Mouse (Mus musculus) embryonic stem cell, embryonic (primary cell): Measurements from ENCODE around the gene Xrcc4.

Experiments
- CTCF ChIA-PET, 4 experiments: fragments of 300-600 bp in 2 of 4; fragments of 350-600 bp in 2 of 4; sonication (Branson Sonifier 250); formaldehyde crosslinking; loops; one replicate each; lab custom pipeline; 2022; ENCODE audit warnings: inconsistent platforms in 2 of 4; lab: Charles Lee
- POLR2A ChIA-PET, 4 experiments: fragments of 300-600 bp in 2 of 4; fragments of 350-600 bp in 2 of 4; sonication (Branson Sonifier 250); formaldehyde crosslinking; loops; one replicate each; lab custom pipeline; 2022; ENCODE audit warnings: antibody characterized with exemption in 4 of 4, inconsistent platforms in 1 of 4; lab: Charles Lee

Xrcc4 gene

DNA sequence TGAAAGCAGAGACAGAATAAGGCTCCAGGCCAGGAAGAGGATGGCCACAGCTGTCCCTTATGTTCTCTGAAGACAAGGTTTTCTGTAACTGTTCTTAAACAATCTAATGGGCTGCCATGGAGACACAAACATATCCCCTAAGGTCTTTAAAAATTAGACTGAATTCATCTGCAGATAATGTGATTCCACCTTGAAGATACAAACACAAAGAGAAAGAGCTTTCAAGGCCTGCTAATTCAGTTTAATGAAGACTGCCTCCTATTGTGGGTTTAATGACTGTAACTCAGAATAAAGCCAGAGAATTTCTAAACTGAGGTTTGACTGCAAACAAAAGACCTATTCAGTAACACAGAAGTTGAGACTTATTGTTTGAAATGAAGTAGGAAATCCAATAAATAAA, 91.9 kb downstream of the Xrcc4 start:
- ChIA-PET CTCF (no interaction called here), POLR2A (interaction anchor here in 2 of 4 experiments (0.7 kb wide), 2 partner anchors 171 to 337 kb away, joined by 3 read pairs; no protein-coding TSS in a partner anchor)

DNA sequence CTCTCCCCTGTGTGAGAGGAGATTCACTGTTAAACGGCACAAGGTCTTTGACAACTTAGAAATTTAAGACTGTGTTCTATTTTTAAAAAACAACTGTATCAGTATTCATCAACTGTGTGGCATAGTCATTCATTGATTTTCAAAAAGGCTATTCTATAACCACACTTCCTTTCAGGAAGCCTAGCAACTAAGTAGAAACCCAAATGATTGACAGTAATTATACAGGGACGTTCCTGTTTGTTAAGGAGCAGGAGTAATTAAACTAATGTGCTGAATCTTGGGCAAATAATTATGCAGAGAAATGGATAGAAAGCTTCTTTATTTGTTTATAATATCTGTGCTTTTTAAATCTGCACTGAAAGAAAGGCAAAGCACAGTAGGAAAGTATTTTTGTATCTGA, 103.3 kb downstream of the Xrcc4 start:
- POLR2A ChIA-PET: no interaction called here
- CTCF ChIA-PET: no interaction called here

DNA sequence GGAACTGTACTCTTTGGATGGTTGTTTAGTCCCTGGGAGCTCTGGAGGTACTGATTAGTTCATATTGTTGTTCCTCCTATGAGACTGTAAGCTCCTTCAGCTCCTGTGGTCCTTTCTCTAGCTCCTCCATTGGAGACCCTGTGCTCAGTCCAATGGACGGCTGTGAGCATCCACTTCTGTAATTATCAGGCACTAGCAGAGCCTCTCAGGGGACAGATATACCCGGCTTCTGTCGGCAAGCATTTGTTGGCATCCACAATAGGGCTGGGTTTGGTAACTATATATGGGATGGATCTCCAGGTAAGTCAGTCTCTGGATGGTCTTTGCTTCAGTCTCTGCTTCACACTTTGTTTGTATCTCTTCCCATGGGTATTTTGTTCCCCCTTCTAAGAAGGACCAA, 118.5 kb downstream of the Xrcc4 start:
- POLR2A ChIA-PET: no interaction called here
- CTCF ChIA-PET: no interaction called here

DNA sequence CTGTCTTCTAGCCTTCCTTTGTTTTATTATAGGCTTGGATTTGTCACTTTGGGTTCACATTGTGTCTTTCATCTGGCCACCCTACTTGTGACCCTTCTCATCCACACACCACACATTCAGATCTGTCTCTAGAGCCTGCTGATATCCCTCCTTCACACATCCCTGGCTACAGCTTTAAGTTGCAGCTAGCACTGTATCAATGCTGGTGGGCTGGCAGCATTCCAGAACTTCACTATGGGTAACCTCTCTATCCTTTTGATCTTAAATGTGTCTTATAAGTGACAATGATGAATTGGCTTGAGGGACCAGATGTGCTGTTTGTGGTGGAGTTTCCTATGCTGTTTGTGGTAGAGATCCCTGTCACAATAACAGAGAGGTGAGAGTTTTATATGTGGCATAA, 120.7 kb downstream of the Xrcc4 start:
- POLR2A ChIA-PET: no interaction called here
- CTCF ChIA-PET: no interaction called here

DNA sequence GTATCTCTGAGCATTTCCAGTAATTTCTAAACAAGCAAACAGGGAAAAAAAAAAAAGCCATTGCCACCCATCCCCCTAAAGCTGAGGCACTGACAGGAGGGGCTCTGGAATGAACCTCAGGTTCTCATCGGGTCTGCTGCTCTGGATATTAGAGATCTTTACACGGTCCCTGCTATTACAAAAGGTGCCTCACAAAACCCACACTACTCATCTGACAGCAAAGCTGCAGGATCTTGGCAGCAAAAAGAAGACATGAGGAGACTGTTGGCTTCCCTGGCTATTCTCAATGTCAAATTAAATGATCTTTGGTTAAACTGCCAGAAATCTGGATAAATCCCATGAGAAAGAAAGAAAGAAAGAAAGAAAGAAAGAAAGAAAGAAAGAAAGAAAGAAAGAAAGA, 145.1 kb downstream of the Xrcc4 start:
- ChIA-PET CTCF (no interaction called here), POLR2A (interaction anchor here in 1 of 4 experiments (0.7 kb wide), 1 partner anchor 89 kb away, joined by 3 read pairs; no protein-coding TSS in a partner anchor)

DNA sequence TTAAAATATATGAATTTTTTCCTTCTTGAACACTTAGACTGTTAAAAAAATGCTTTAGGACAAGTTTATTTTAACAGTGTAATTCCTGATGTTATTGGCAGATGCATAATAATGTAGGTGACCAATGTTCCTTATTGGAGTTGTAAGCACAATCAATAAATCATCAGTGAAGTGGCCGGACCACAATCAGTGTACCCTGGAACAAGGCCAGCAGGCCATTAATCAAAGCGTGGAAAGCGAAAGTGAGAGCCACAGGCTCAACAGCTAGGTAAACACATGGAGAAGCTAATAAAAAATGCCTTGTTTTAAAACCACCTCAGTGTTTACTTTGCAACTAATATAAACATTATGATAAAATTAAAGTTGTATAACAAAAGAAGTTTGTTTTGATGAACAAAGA, 159.9 kb downstream of the Xrcc4 start:
- POLR2A ChIA-PET: no interaction called here
- CTCF ChIA-PET: no interaction called here

DNA sequence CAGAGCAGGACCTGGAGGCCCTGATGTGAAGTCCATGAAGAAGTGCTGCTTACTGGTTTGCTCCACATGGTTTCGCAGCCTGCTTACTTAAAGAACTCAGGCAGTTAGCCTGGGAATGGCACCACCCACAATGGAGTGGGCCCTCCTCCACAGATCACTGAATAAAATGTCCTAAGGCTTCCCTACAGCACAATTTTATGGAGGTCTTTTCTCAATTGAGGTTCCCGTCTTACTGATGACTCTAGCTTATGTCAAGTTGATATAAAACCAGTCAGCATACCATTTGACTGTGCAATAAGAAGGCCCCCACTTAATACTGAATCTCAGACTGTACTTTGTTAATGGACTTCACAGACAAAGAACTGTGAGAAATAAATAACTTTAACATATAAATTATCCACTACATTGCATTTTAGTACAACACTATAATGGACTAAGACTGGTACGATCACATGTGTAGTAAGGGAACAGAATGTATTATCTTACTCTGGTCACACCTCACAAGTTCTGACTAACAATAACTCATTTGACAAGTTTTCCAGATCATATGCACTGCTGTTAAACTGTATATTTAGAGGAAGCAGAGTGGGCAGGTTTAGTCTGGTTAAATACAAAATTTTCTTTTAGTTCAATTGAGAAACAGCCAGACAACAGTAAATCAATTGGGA, 170.5 kb downstream of the Xrcc4 start:
- ChIA-PET POLR2A (no interaction called here), CTCF (no interaction called here)

DNA sequence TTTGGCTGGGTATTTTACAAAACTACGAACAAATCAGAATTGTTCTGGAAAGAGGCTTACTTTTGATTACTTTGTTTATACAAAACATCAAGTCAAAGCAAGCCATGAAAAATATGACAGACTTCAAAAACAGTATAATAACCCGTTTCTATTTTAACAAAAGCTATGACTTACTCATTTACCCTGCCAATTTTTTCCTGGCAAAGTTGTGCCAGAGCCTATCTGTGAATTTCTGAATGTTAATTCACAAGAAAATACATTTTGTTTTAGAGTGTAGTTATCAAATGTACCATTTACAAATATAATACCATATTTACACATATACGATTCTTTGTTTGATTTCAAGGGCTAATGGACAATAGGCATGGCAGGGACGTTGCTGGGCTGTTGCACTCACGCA, 175.1 kb downstream of the Xrcc4 start:
- POLR2A ChIA-PET: interaction anchor here in 1 of 4 experiments (0.6 kb wide), 1 partner anchor 80 kb away, joined by 6 read pairs; no protein-coding TSS in a partner anchor

DNA sequence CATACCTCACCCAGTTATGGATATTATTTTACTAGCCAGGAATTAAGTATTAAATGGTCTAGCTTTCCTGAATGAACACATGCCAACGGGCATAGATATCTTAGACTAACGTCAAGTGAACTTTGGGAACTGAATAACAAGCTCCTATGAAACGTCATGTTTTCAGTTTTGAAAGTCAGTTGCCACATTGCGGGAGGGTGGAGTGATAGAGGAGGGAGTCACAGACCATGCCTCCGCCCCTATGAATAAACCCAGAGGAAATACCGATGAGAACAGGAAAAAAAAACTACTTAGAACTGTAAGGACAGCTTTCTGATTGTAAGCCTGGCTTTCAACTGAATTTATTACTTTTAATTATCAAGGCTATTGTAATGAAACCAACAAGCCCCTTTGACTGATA, 175.5 kb downstream of the Xrcc4 start:
- ChIA-PET POLR2A (interaction anchor here in 1 of 4 experiments (0.6 kb wide), 1 partner anchor 80 kb away, joined by 6 read pairs; no protein-coding TSS in a partner anchor), CTCF (no interaction called here)

More for the DNA sequence above, 175.1 kb downstream of the Xrcc4 start:
- CTCF ChIA-PET: no interaction called here

DNA sequence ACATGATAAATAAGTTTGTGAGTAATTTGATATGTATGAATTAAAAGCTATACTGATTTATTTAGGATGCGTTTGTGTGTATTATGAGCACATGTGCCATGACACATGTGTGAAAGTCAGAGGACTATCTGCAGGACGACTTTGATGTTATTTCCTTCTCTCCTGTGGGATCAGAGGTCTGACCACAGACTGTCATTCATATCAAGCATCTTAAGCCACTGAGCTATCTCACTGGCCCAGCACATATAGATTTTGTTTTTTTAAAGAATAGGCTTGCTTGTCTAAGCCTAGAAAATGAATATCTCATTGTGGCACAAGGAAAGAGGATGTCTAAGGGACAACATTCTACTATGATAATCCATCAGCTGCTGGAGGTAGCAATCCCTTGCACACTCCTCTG, 183.3 kb downstream of the Xrcc4 start:
- ChIA-PET POLR2A (interaction anchor here in 1 of 4 experiments (1.2 kb wide), 1 partner anchor 11 kb away, joined by 4 read pairs; no protein-coding TSS in a partner anchor), CTCF (no interaction called here)

DNA sequence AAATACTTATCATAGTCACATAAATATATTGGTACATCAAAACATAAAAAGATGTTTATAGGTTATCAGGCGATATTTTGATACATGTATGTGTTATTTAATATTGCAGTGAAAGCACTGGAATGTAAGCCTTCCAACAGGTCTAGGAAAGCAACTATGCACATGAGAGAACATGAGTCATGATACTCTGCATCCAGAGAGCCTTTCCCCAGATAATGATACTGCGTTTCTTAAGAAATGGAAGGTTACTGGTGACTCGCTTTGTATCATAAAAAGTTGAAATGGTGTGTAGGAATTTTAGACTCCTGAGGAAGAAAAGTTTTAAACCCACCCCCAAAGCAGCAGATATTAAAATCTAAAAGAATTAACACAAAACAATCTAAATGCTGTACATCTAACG, 190.3 kb downstream of the Xrcc4 start:
- ChIA-PET POLR2A (no interaction called here), CTCF (no interaction called here)

DNA sequence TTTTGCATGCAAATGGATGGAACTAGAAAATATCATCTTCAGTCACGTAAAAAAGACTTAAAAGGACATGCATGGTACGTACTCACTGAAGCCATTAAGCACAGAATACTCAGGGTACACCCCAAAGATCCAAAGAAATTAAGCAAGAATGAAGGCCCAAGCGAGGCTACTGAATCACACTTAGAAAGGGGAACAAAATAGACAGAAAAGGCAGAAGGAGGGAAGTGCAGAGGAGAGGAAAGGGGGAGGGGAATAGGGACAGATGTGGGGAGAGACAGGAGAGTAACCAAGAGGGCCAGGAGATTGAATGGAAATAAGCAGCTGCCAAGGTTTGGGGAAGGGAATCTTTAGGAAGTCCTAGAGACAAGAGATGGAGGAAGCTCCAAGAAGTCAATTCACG, 197.3 kb downstream of the Xrcc4 start:
- POLR2A ChIA-PET: no interaction called here
- CTCF ChIA-PET: no interaction called here

DNA sequence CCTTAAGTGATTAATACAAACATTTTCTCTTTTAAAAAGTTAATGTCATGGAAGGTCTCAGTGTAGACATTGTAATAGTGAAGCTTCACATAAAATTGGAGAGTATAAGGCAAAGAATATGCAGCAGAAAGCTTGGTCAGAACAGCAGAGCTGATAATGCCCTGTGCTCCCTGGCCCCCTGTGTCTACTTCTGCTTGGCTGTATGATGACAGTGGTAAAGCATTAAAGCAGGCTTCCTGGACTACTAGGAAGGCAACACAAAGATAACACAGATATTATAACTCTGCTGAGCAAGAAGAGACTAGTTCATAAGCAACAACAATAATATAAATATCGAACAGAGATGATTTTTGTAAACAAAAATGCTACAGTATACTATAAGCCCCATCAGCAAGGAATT, 199.2 kb downstream of the Xrcc4 start:
- POLR2A ChIA-PET: no interaction called here
- CTCF ChIA-PET: no interaction called here

DNA sequence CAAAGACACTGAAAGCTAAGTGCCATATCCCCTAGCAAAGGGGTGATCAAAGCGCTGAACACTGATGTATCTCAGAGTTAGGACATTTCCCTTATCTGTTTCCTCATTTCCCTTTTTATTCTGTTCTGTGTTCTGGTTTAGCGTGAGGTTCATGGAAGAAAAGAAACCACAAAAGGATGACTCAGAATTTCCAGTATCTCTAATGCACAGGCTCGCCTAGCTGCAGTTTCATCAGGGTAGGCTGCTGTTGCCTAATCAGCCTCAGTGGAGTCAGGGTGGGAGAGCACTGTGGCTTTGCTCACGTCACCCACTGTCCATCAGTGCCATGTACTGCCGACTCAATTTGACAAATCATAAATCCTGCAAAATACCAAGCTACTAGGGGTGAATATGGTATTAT, 200.3 kb downstream of the Xrcc4 start:
- POLR2A ChIA-PET: no interaction called here

DNA sequence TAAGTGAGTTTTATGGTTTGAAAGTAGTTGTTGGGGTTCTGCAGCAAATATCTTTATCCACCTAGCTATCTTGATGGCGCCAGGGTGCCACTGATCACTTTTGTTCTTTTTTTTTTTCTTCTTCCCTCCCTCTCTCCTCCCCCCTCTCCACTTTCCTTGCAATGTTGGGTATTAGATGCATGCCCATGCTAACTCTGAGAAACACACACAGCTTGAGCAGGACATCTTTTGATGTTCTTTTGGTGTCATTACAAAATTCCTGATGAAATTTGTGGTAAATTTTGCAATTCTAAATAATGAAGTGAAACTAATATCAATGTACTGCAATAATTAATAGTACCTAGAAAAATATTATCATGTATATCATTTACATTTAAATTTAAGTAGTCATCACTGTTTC, 205.9 kb downstream of the Xrcc4 start:
- CTCF ChIA-PET: interaction anchor here in 1 of 4 experiments (0.6 kb wide), 1 partner anchor 113 kb away, joined by 4 read pairs; no protein-coding TSS in a partner anchor
- POLR2A ChIA-PET: no interaction called here

More for the DNA sequence above, 200.3 kb downstream of the Xrcc4 start:
- CTCF ChIA-PET: no interaction called here

DNA sequence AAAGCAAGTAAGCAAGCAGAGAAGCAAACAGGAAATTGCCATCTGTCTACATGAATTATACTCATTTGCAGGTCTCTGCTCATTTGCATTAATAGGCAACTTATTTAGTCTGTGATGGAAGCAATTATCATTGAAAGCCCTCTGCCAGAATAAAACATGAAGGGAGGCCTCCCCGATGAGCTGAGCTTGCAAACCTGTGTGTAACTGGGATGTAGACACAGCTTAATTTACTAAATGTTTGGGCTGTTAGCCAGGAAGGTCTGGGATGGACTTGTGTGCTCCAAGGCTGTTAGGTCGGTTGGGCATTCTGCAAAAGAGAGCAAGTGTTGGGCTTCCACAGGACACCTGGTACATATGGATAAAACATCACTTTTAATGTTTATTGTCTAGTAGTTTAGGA, 208.1 kb downstream of the Xrcc4 start:
- CTCF ChIA-PET: no interaction called here
- POLR2A ChIA-PET: no interaction called here

DNA sequence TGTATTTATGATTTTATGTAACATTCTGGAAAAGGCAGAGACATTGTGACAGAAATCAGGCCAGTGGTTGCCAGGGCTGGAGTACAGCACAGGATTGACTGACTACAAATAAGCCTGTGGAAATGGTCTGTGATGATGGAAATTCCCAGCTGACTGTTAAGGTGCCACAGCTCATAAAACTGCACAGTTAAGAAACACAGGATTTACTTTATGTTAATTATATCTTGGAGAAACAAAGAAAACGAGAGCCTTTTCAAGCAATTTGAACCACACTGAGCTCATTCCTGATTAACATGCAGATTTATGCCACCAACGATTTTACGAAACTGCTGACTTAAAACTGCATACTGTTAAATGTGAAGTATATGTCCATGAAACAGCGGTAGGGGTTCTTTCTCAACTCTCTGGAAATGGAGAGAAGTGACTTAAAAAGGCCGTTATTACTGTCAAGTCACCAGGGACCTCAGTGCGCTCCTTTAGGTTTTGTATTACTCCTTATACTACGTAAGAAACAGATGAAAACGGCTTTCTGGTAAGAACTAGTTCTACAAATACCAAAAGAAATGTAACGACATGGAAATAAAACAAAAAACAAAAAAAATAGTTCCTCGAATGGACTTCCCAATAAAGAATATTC, 210.5 kb downstream of the Xrcc4 start:
- POLR2A ChIA-PET: no interaction called here
- CTCF ChIA-PET: no interaction called here

DNA sequence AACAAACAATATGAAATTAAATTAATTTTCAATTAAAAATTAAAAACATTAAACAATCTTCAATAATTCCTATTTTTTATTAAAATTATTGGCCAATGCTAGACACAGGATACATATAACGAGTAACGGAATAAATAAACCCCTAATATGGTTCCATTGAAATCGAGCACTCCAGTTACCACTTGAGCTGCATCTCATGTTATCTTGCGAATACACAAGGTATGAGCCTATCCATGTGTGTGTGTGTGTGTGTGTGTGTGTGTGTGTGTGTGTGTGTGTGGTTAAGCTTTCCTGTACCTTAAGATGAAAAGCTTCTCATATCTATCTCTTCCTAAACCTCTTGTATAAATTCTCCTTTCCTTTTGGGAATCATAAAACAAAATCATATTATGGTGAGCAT, 213.9 kb downstream of the Xrcc4 start:
- CTCF ChIA-PET: no interaction called here
- POLR2A ChIA-PET: interaction anchor here in 1 of 4 experiments (1.3 kb wide), 1 partner anchor 14 kb away, joined by 3 read pairs; no protein-coding TSS in a partner anchor

DNA sequence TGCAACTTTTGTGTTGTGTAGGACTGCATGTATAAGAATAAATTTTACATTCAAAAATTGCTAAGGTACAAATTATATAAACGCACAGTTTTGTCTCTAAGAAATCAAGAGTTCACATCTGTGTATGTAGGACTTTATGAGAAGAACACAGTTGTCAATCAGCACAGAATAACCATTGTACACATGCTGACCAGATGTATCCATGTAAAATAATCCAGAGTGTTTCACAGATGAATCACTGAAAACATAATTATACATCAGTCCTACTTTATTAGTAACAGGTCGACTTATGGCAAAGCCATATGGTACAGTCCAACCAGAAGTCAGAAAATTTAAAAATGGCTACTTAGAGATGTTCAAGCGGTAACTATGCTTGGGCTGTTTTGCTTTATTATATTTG, 216.7 kb downstream of the Xrcc4 start:
- ChIA-PET CTCF (no interaction called here), POLR2A (no interaction called here)

DNA sequence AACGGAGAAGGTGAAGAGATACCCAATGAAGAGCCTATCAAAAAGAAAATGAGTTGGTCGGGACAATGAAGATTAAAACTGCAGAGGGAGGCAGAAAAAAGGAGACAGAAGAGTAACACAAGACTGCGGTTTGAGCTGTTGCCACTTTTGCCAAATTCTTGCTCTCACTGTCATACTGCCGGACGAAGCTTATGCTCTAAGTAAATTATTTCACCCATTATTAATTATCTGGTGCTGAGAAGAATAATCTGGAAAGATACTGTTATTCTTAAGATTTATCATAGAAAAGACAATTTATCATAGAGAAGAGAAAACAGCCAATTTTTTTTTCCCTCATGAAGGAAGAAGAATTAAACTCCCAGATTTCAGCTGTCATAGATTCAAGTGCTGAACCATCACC, 235.3 kb downstream of the Xrcc4 start:
- ChIA-PET POLR2A (interaction anchor here in 2 of 4 experiments (0.7 to 1.2 kb wide), 2 partner anchors 10 to 52 kb away, joined by 3 to 8 read pairs; no protein-coding TSS in a partner anchor), CTCF (no interaction called here)

DNA sequence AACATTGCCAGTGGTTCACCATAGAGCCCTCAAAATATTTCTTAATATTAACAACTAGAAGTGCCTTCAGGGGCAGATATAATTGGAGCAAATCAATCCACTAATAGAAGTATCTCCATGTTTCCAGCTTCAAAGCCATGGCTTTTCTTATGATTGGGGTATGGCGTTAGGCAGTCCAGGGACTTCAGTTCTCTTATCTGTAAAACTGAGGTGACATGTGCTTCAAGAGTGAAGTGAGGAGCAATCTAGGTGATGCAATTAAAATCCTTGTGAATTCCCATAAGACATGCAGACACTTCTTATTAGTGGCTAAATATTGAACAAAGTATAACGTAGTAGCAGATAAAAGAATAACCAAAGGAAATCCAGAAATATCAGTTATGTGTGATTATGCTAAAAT, 238.7 kb downstream of the Xrcc4 start:
- ChIA-PET CTCF (no interaction called here), POLR2A (no interaction called here)
